Mouse (Mus musculus): ENCODE results near the gene Fbrsl1.

- TF ChIP-seq CTCF (IDR thresholded peaks at IDR 0.05; ENCODE audit: low read depth, low read length) (no peak), POLR2A (IDR thresholded peaks at IDR 0.05; ENCODE audit: insufficient read depth, low read length) (no peak)
Measured at GRCm38 (mm10) chr5:110390631-110391030, 57.7 kb downstream of the Fbrsl1 start.
